Mouse (Mus musculus): Measurements from ENCODE around the gene Stag1. TPM values are rescaled to one million over a fixed set of nuclear protein-coding genes. Genes with fewer than 3 reads are reported as not detected.

The Stag1 gene
- 5.3 and 7.9 TPM in 2 replicates for polyA plus RNA-seq (2012)

DNA sequence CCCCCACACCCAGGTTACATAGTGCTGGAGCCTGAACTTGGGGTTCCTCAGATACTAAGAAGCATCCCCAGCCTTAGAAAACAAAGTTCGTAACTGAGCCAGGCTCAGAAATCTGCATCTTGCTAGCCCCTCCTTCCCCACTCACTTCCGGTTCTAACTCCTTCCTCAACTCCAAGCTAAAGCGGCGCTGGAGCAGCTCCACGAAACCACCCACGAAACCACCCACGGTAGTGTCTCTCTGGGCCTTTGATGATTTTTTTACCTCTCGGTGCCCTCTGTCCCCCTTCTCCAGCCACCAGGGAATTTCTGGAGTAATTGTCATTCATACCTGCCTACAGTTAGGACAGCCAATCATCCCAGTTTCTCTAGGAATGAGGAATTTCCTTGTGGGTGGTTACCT, at the start of gene Stag1:
Gene Stag1 (plus strand): TSS at position 253 of the 400 bp plus-strand sequence.

DNA sequence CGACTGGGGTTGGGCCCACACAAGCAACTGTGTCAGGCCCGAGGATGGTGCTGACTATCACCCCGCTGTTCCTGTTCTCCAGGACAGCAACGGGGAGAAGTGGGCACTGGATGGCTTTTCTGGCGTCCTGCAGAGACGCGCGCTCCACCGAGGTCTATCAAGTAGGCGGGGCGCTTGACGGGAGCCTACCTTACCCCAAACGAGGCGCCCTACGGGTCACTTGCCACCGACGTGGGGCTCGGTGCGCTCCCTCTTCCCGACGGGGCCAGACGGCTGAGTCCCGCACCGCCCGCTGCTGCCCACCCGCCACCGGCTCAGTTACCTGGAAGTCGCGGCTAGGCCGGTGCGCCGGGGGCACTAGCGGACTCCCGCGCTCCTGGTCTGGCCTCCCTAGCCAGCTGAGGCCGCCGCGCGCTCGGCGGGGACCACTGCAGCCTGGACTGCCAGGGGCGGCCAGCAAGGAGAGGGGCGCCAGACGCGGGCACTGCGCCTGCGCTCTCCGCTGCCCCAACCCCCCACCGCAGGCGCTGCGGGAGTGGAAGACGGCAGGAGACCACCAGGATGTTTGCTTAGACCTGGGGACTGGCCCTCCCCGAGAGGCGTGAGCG, 26.9 kb upstream of the Stag1 start, which contains the start of gene Slc35g2:
Gene Slc35g2 (minus strand): TSS at position 465 of the 608 bp plus-strand sequence.

Other genes with a start within 250 kb of the Stag1 start
- gene Il20rb, start 111.0 kb upstream of the Stag1 start, polyA plus RNA-seq (2012): 0.94 and 1.5 TPM in 2 replicates
- 2.1 and 2.6 TPM in 2 replicates for gene Nck1, start 51.7 kb upstream of the Stag1 start, polyA plus RNA-seq (2012)
- gene Slc35g2, start 26.7 kb upstream of the Stag1 start, polyA plus RNA-seq (2012): not detected in 2 replicates

All from megakaryocyte-erythroid progenitor cell, adult 5 weeks (primary cell).